Mouse (Mus musculus) cerebellum, adult 2 months (tissue): ENCODE results near the gene Tmem182.

ENCODE experiments used
- CTCF ChIP-seq: fragments of 200-500 bp; IDR thresholded peaks from 2 replicates; pipeline ENCODE4 v1.5.1; 2011; ENCODE audit warnings: low read depth, mild to moderate bottlenecking, control low read depth, low read length, moderate library complexity, borderline replicate concordance; ENCODE audit not compliant: insufficient read depth
- POLR2A ChIP-seq: fragments of 200-500 bp; IDR thresholded peaks from 2 replicates; pipeline ENCODE4 v1.6.1; 2011; ENCODE audit warnings: low read length, control low read depth, borderline replicate concordance; ENCODE audit not compliant: insufficient read depth

- no peak for TF ChIP-seq CTCF
- TF ChIP-seq POLR2A = no peak
Observed at GRCm38 (mm10) chr1:40890246-40890645, 84.8 kb downstream of the Tmem182 start.
